Mouse (Mus musculus) forebrain, embryonic 15.5 days (tissue): ENCODE measurements around the gene Serpinb1a. TPM values are rescaled to one million over a fixed set of nuclear protein-coding genes. Genes with fewer than 3 reads are reported as not detected.

Experiments used
- ATAC-seq: fragments of 200-750 bp; cut with Nextera tagmentation; replicated peaks from 2 replicates; pipeline ENCODE4 v1.8.0; 2017; ENCODE audit warnings: mild to moderate bottlenecking, moderate TSS enrichment, moderate library complexity
- H3K27ac ChIP-seq: fragments of 300-500 bp; sonication (generic); replicated peaks from 2 replicates; pipeline ENCODE4 v1.5.1; 2015; ENCODE audit warnings: mild to moderate bottlenecking, inconsistent platforms
- H3K27me3 ChIP-seq: fragments of 300-500 bp; sonication (generic); 2 replicates; pipeline ENCODE4 v1.6.1; 2015; ENCODE audit warnings: inconsistent platforms
- H3K36me3 ChIP-seq: fragments of 300-500 bp; sonication (generic); 2 replicates; pipeline ENCODE4 v1.6.1; 2015; ENCODE audit warnings: mild to moderate bottlenecking, inconsistent platforms
- H3K4me1 ChIP-seq: fragments of 300-500 bp; sonication (generic); 2 replicates; pipeline ENCODE4 v1.6.1; 2015; ENCODE audit warnings: inconsistent platforms
- H3K4me2 ChIP-seq: fragments of 300-500 bp; sonication (generic); replicated peaks from 2 replicates; pipeline ENCODE4 v1.6.1; 2015; ENCODE audit warnings: mild to moderate bottlenecking, inconsistent platforms
- H3K4me3 ChIP-seq: fragments of 300-500 bp; sonication (generic); 2 replicates; pipeline ENCODE4 v1.5.1; 2015; ENCODE audit warnings: mild to moderate bottlenecking, inconsistent platforms
- H3K9ac ChIP-seq: fragments of 300-500 bp; sonication (generic); replicated peaks from 2 replicates; pipeline ENCODE4 v1.6.1; 2015; ENCODE audit warnings: mild to moderate bottlenecking, inconsistent platforms
- H3K9me3 ChIP-seq: fragments of 300-500 bp; sonication (generic); 2 replicates; pipeline ENCODE4 v1.6.1; 2016; ENCODE audit warnings: inconsistent platforms
- WGBS: fragments of 180-500 bp; shearing (Covaris S2); methylation state at CpG from one replicate; pipeline ENCODE4 v1.1.7; 2015; ENCODE audit warnings: mixed read lengths; 5-methylcytosine and 5-hydroxymethylcytosine counted together
- polyA plus RNA-seq: library from polyadenylated mRNA; unstranded; fragments of >200 nt; fragmentation: Nextera tagmentation; extraction: Ambion mirVana; gene quantifications from 2 replicates; pipeline ENCODE4 v1.2.1, GENCODE M21; 2015

Gene Serpinb1a
- polyA plus RNA-seq, 1 experiment from 2014 or later: 0.67 TPM

DNA sequence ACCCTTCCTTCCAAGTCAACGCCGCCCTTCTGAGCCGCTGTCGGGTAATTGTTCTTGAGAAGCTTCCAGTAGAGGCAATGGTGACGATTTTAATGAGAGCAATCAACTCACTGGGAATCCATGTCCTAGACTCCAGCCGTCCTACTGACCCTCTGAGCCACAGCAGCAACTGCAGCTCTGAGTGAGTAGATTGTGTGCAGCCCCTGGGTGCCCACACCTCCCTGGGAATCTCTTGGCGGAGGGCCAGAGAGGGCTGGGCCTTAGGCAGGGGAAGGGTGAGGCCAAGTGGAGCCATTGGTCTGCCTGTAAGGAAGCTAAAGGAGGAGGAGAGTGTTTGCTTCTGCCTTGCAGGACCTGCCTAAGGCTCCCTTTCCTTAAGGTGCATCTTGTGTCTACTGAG, 44.2 kb downstream of the Serpinb1a start:
- no peak for ATAC-seq
- no peak overlapping the region for H3K9ac ChIP-seq
- H3K36me3 ChIP-seq: peaks cover 27% of the 10 kb centered on the region
- H3K4me3 ChIP-seq: no peak overlapping the region
- H3K27ac ChIP-seq: no peak overlapping the region
- 88% methylated on average over 7 of the region's 7 CpGs for WGBS
- H3K9me3 ChIP-seq: no peaks in the 10 kb centered on the region
- no peak overlapping the region for H3K4me2 ChIP-seq
- no peaks in the 10 kb centered on the region for H3K27me3 ChIP-seq
- H3K4me1 ChIP-seq: peaks cover 25% of the 10 kb centered on the region

- H3K36me3 ChIP-seq: peaks cover 21% of the 10 kb centered on the region
- peak overlapping the region; percentile 74 for H3K9ac ChIP-seq
- peak overlapping the region; percentile 64 for H3K4me3 ChIP-seq
- no peak overlapping the region for H3K27ac ChIP-seq
- peak overlapping the region; percentile 73 for H3K4me2 ChIP-seq
- no peaks in the 10 kb centered on the region for H3K27me3 ChIP-seq
- no peaks in the 10 kb centered on the region for H3K9me3 ChIP-seq
- ATAC-seq: no peak
- 72% methylated on average over 4 of the region's 4 CpGs for WGBS
- H3K4me1 ChIP-seq: peaks cover 32% of the 10 kb centered on the region
Measured at GRCm38 (mm10) chr13:32803701-32804345, 47.2 kb downstream of the Serpinb1a start.

GRCm38 (mm10) chr13:32802259-32803081, 48.5 kb downstream of the Serpinb1a start, which contains the start of gene D930007J09Rik:
D930007J09Rik (minus strand) TSS chr13:32802849.
- Histone ChIP-seq H3K9ac (peak within 1 kb of the TSS; percentile 74), H3K27me3 (no peaks in the 10 kb centered on the region), H3K9me3 (no peaks in the 10 kb centered on the region), H3K4me3 (peak within 1 kb of the TSS; percentile 64), H3K4me1 (peaks cover 32% of the 10 kb centered on the region), H3K36me3 (peaks cover 13% of the 10 kb centered on the region), H3K27ac (peak within 1 kb of the TSS; percentile 81), H3K4me2 (peak within 1 kb of the TSS; percentile 73)
- WGBS: under 1% methylated on average over 95 of the region's 95 CpGs
- ATAC-seq: peak; percentile 7

DNA sequence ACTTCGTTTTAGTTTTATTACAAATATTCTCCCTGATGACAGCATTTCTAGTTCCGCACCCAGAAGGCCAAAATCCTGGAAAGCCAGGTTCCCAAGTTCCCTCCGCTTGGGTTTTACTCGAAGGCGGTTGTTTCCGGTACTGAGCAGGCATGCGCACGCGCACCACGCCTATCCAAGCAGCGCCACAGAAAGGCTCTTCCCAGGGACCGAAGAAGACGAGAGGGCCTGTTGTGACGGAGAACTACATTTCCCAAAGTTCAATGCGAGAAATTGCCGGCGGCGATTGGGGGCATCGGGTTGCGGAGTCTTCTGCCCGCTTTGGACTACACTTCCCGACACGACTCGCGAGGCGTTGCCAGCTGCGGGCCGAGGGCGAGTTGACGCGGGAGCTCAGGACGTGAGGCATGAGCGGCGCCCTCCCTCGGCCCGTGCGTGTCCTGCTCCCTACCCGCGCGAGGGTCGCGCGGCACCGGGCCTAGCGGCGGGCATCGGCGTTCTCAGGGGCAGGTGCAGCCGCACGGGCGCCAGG, 49.2 kb downstream of the Serpinb1a start, which contains the start of gene Wrnip1:
Gene Wrnip1, plus strand, starts transcription at position 346 of the 529 bp plus-strand sequence.
- H3K27me3 ChIP-seq: no peaks in the 10 kb centered on the region
- ATAC-seq: peak; percentile 98
- WGBS: under 1% methylated on average over 51 of the region's 51 CpGs
- H3K4me2 ChIP-seq: peak within 1 kb of the TSS; percentile 73
- no peaks in the 10 kb centered on the region for H3K9me3 ChIP-seq
- H3K27ac ChIP-seq: peak within 1 kb of the TSS; percentile 81
- peaks cover 8% of the 10 kb centered on the region for H3K36me3 ChIP-seq
- peaks cover 32% of the 10 kb centered on the region for H3K4me1 ChIP-seq
- peak within 1 kb of the TSS; percentile 74 for H3K9ac ChIP-seq
- peak within 1 kb of the TSS; percentile 64 for H3K4me3 ChIP-seq

DNA sequence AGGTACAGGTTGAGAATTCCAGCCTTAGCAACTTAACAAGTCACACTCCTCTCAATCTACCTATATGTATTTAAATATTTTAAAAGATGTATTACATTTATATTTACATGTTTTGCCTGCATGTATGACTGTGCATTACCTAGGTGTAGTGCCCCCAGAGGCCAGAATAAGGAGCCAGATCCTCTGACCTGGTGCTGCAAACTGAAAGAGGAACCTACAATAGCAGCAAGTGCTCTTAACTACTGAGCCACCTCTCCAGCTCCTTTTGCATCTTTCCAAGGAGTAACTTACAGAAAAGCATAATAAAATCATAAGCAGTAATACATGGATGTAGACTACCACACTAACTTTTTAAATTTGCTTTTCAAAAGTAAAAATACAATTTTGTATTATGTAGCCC, 50.1 kb downstream of the Serpinb1a start:
- no peak for ATAC-seq
- no peaks in the 10 kb centered on the region for H3K36me3 ChIP-seq
- peak overlapping the region; percentile 18; the same call in 1 of the 2 replicates for H3K9ac ChIP-seq
- no peaks in the 10 kb centered on the region for H3K9me3 ChIP-seq
- H3K4me2 ChIP-seq: no peak overlapping the region
- no peak overlapping the region for H3K27ac ChIP-seq
- no peaks in the 10 kb centered on the region for H3K27me3 ChIP-seq
- no peak overlapping the region for H3K4me3 ChIP-seq
- H3K4me1 ChIP-seq: peaks cover 32% of the 10 kb centered on the region

DNA sequence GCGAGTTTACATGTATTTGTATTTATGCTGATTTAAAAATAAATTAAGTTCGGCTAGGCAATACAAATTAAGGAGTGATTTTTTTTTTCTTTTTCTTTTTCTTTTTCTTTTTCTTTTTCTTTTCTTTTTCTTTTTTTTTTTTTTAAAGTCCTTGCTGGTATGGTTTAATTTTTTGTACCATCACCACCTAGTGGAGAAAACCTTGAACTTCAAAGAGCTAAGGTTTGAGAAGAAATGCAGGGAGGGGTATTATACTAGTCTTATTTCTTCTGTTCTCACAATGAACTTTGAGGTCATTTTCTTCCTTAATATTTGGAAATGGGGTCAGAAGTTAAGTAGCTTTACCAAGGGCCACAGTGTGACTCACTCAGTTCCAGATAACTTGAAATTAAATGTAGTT, 51.9 kb downstream of the Serpinb1a start:
- Histone ChIP-seq H3K4me2 (no peak overlapping the region), H3K9me3 (no peaks in the 10 kb centered on the region), H3K27me3 (no peaks in the 10 kb centered on the region), H3K4me3 (no peak overlapping the region), H3K27ac (no peak overlapping the region), H3K4me1 (peaks cover 21% of the 10 kb centered on the region), H3K9ac (no peak overlapping the region), H3K36me3 (no peaks in the 10 kb centered on the region)
- no peak for ATAC-seq
- 75% methylated on average over 2 of the region's 2 CpGs for WGBS

- Histone ChIP-seq H3K4me1 (peaks cover 7% of the 10 kb centered on the region), H3K27me3 (no peaks in the 10 kb centered on the region), H3K4me3 (no peak overlapping the region), H3K36me3 (no peaks in the 10 kb centered on the region), H3K9ac (no peak overlapping the region), H3K27ac (no peak overlapping the region), H3K4me2 (no peak overlapping the region), H3K9me3 (no peaks in the 10 kb centered on the region)
- ATAC-seq: no peak
- 85% methylated on average over 1 of the region's 1 CpGs for WGBS
Measured at GRCm38 (mm10) chr13:32797085-32797484, 53.9 kb downstream of the Serpinb1a start.

- no peak for ATAC-seq
- Histone ChIP-seq H3K4me1 (no peaks in the 10 kb centered on the region), H3K9me3 (no peaks in the 10 kb centered on the region), H3K27ac (no peak overlapping the region), H3K4me3 (no peak overlapping the region), H3K4me2 (no peak overlapping the region), H3K9ac (no peak overlapping the region), H3K36me3 (no peaks in the 10 kb centered on the region), H3K27me3 (no peaks in the 10 kb centered on the region)
- WGBS: 84% methylated on average over 5 of the region's 5 CpGs
Measured at GRCm38 (mm10) chr13:32795166-32795565, 55.8 kb downstream of the Serpinb1a start.

DNA sequence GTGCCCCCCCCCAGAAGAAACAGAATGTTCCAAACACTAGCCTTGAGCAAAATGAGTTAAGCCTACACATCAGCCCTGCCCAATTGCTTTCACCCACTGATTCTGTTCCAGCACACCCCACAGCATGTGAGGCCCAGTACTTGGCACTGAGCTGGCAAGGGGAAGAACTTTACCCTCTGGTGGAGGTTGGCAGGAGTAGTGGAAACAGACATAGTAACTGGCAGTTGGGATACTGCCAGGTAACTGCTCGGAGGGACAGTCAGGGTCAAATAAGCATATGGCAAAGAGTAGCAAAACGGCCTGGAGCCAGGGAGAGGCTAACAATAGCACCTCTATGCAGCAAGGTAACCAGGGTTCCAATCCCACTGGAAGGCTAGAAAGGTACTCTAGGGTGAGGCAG, 56.4 kb downstream of the Serpinb1a start:
- Histone ChIP-seq H3K27ac (no peak overlapping the region), H3K4me1 (no peaks in the 10 kb centered on the region), H3K36me3 (no peaks in the 10 kb centered on the region), H3K27me3 (no peaks in the 10 kb centered on the region), H3K9me3 (no peaks in the 10 kb centered on the region), H3K4me2 (no peak overlapping the region), H3K4me3 (no peak overlapping the region), H3K9ac (no peak overlapping the region)
- ATAC-seq: no peak
- 45% methylated on average over 2 of the region's 2 CpGs for WGBS

Other genes with a start within 250 kb of the Serpinb1a start
- gene Mylk4, start 67.2 kb downstream of the Serpinb1a start, polyA plus RNA-seq: 0.06 TPM in 1 of 2 replicates, not detected in the other
- gene Wrnip1, start 49.1 kb downstream of the Serpinb1a start, polyA plus RNA-seq: 37.6 and 39.3 TPM in 2 replicates
- not detected in 2 replicates for gene D930007J09Rik, start 48.3 kb downstream of the Serpinb1a start, polyA plus RNA-seq
- gene Serpinb1c, start 47.0 kb upstream of the Serpinb1a start, polyA plus RNA-seq: not detected in 2 replicates
- gene Serpinb6b, start 114.0 kb upstream of the Serpinb1a start, polyA plus RNA-seq: 1.1 and 1.6 TPM in 2 replicates
- gene Serpinb9, start 152.1 kb upstream of the Serpinb1a start, polyA plus RNA-seq: 0.98 and 1.5 TPM in 2 replicates
- 0.28 and 0.34 TPM in 2 replicates for gene Serpinb9b, start 176.2 kb upstream of the Serpinb1a start, polyA plus RNA-seq
- gene Serpinb1b, start 227.4 kb upstream of the Serpinb1a start, polyA plus RNA-seq: 3.1 and 4.9 TPM in 2 replicates